Mouse (Mus musculus) effector memory CD4-positive, alpha-beta T cell, adult 7 months (primary cell): ENCODE data around the gene Slc16a8. TPM values are rescaled to one million over a fixed set of nuclear protein-coding genes. Genes with fewer than 3 reads are reported as not detected.

ENCODE experiments used
- polyA plus RNA-seq: library from polyadenylated mRNA; unstranded; fragments of 100-300 nt; shearing (Covaris generic); gene quantifications from one replicate; pipeline ENCODE4 v1.2.1, GENCODE M21; 2017

Gene Slc16a8
- not detected for polyA plus RNA-seq

GRCm38 (mm10) chr15:79254661-79255060, at the start of gene Slc16a8:
Gene Slc16a8, minus strand, starts transcription at chr15:79254761.

GRCm38 (mm10) chr15:79285399-79285798, 30.8 kb upstream of the Slc16a8 start, which contains the start of gene Baiap2l2:
Gene Baiap2l2, minus strand, starts transcription at chr15:79285537.

GRCm38 (mm10) chr15:79229058-79229821, 25.3 kb downstream of the Slc16a8 start, which contains the start of the genes Pick1 and Gm49486:
Gene Pick1, plus strand, starts transcription at chr15:79229173.
Gene Gm49486, plus strand, starts transcription at chr15:79229391.

Other genes starting within 250 kb of the Slc16a8 start
- 25.0 TPM for gene H1f0, start 226.3 kb downstream of the Slc16a8 start, polyA plus RNA-seq
- gene Galr3, start 212.9 kb downstream of the Slc16a8 start, polyA plus RNA-seq: not detected
- gene Ankrd54, start 191.9 kb downstream of the Slc16a8 start, polyA plus RNA-seq: 52.5 TPM
- gene Eif3l, start 179.6 kb downstream of the Slc16a8 start, polyA plus RNA-seq: 109 TPM
- 26.3 TPM for gene Micall1, start 145.9 kb downstream of the Slc16a8 start, polyA plus RNA-seq
- gene Polr2f, start 113.8 kb downstream of the Slc16a8 start, polyA plus RNA-seq: 86.9 TPM
- gene 1700088E04Rik, start 113.5 kb downstream of the Slc16a8 start, polyA plus RNA-seq: not detected
- gene Sox10, start 89.5 kb downstream of the Slc16a8 start, polyA plus RNA-seq: 0.28 TPM
- 38.5 TPM for gene Pick1, start 25.6 kb downstream of the Slc16a8 start, polyA plus RNA-seq
- gene Gm49486, start 25.4 kb downstream of the Slc16a8 start, polyA plus RNA-seq: 0.40 TPM
- gene Baiap2l2, start 30.8 kb upstream of the Slc16a8 start, polyA plus RNA-seq: 1.9 TPM
- 12.1 TPM for gene Pla2g6, start 73.6 kb upstream of the Slc16a8 start, polyA plus RNA-seq
- 51.4 TPM for gene Maff, start 91.9 kb upstream of the Slc16a8 start, polyA plus RNA-seq
- 45.5 TPM for gene Tmem184b, start 148.8 kb upstream of the Slc16a8 start, polyA plus RNA-seq
- 102 TPM for gene Csnk1e, start 200.8 kb upstream of the Slc16a8 start, polyA plus RNA-seq